Mouse (Mus musculus) frontal cortex, postnatal 25 days (tissue): ENCODE measurements around the gene Anln.
"Not testable (repeated sequence)": the region's sequence is repeated elsewhere in the genome, so short reads cannot be mapped to it uniquely, and the experiment has no call there.

Experiments used
- DNase-seq, 2 experiments: peaks; one replicate each; pipeline ENCODE4 v3.0.0; 2022; ENCODE audit warnings: low spot score in 2 of 2

Anln gene

GRCm38 (mm10) chr9:22322381-22323211, 66.4 kb downstream of the Anln start:
- no peak for DNase-seq

- no peak for DNase-seq
Observed at GRCm38 (mm10) chr9:22319109-22319508, 69.9 kb downstream of the Anln start.

- not testable (repeated sequence) for DNase-seq
Observed at GRCm38 (mm10) chr9:22316047-22316446, 72.9 kb downstream of the Anln start.

GRCm38 (mm10) chr9:22314066-22314465, 74.9 kb downstream of the Anln start:
- no peak for DNase-seq

GRCm38 (mm10) chr9:22313218-22313617, 75.8 kb downstream of the Anln start:
- no peak for DNase-seq

GRCm38 (mm10) chr9:22309651-22310050, 79.3 kb downstream of the Anln start:
- no peak for DNase-seq

- DNase-seq, result not testable (repeated sequence)
Observed at GRCm38 (mm10) chr9:22307920-22308262, 81.1 kb downstream of the Anln start.

- peak; percentile 81 to 89 for DNase-seq
Observed at GRCm38 (mm10) chr9:22307156-22307919, 81.7 kb downstream of the Anln start, which contains the start of gene Zfp810. Gene Zfp810, minus strand, starts transcription at chr9:22307648.

- no peak for DNase-seq
Observed at GRCm38 (mm10) chr9:22306726-22307125, 82.3 kb downstream of the Anln start.

- no peak for DNase-seq
Observed at GRCm38 (mm10) chr9:22302199-22302598, 86.8 kb downstream of the Anln start.
